In genomic region chr6:17652132-17652531, GRCm38 (mm10) we compare ENCODE assay signal across 23 mouse cellular contexts. TPM values are rescaled to one million over a fixed set of nuclear protein-coding genes. Genes with fewer than 3 reads are reported as not detected.
DNase-seq lines count a peak whose midpoint lies in the region; ATAC-seq and TF ChIP-seq lines count a peak whose summit lies in the region.
"Had no signal": no experiment of that assay in that cellular context is flagged by ENCODE, and none has a peak within 500 bp of the region (broad histone marks: within the 10 kb centered on the region; RNA-seq: fewer than 3 reads in every experiment).

No protein-coding gene starts in this region.

- H3K4me2 ChIP-seq in lung, postnatal 0 days (replicated peaks; ENCODE audit: low read depth, low read length), result no peak overlapping the region
- no peak overlapping the region for H3K4me2 ChIP-seq in stomach, postnatal 0 days (replicated peaks; ENCODE audit: low read depth)
- H3K4me2 ChIP-seq: forebrain, embryonic 13.5 days; hindbrain, embryonic 15.5 days; limb, embryonic 13.5 days; lung, embryonic 14.5 days; neural tube, embryonic 13.5 days had no signal

- no peak for TF ChIP-seq CTCF in lung, postnatal 0 days (IDR thresholded peaks at IDR 0.05)
- TF ChIP-seq CTCF in stomach, postnatal 0 days (IDR thresholded peaks at IDR 0.05; ENCODE audit: low read depth), result no peak

- DNase-seq in kidney, adult 9 months, result peak; percentile 23
- DNase-seq in kidney, postnatal 4 days, result no peak
- peak; percentile 56 for DNase-seq in lung, postnatal 0 days (ENCODE audit: low spot score)
- DNase-seq in lung, postnatal 10 days, result no peak
- no peak for DNase-seq in stomach, postnatal 0 days (ENCODE audit: low spot score)
- no peak for DNase-seq in neural tube, embryonic 10.5 days (ENCODE audit: extremely low spot score, low spot score)
- DNase-seq: adrenal gland, adult 8-10 months; B cell, adult 2 months; cerebellum, adult 2 months; cerebellum, postnatal 36 days; kidney, adult 11 months; kidney, postnatal 14 days; layer of hippocampus, postnatal 36 days; lung, embryonic 14.5 days; midbrain, embryonic 14.5 days; thymus, postnatal 4 days had no signal

- peaks cover 12% of the 10 kb centered on the region; the same call in 1 of the 2 replicates for H3K36me3 ChIP-seq in lung, postnatal 0 days (ENCODE audit: insufficient read depth, low read length)
- peaks cover 11% of the 10 kb centered on the region for H3K36me3 ChIP-seq in stomach, postnatal 0 days (ENCODE audit: control insufficient read depth, insufficient read depth, low read length)

- no peak overlapping the region for H3K9ac ChIP-seq in lung, postnatal 0 days (replicated peaks; ENCODE audit: low read depth)
- H3K9ac ChIP-seq in stomach, postnatal 0 days (ENCODE audit: low read length), result no peak overlapping the region
- H3K9ac ChIP-seq: forebrain, embryonic 13.5 days; hindbrain, embryonic 15.5 days; limb, embryonic 13.5 days; lung, embryonic 14.5 days; neural tube, embryonic 13.5 days had no signal

- H3K9me3 ChIP-seq in lung, postnatal 0 days (ENCODE audit: low read length), result no peaks in the 10 kb centered on the region
- no peaks in the 10 kb centered on the region for H3K9me3 ChIP-seq in stomach, postnatal 0 days (ENCODE audit: control insufficient read depth, low read length)
- H3K9me3 ChIP-seq: forebrain, embryonic 13.5 days; heart, embryonic 10.5 days; hindbrain, embryonic 15.5 days; limb, embryonic 13.5 days; neural tube, embryonic 13.5 days had no signal

- 0 out of 2 replicates have a peak, but pooled peaks have one; percentile 12 for ATAC-seq in lung, postnatal 0 days
- peak; percentile 82 for ATAC-seq in granulocyte monocyte progenitor cell, adult 5-6 weeks (replicated peaks; ENCODE audit: poor library complexity, severe bottlenecking)
- ATAC-seq in megakaryocyte progenitor cell, adult 5-6 weeks (replicated peaks; ENCODE audit: poor library complexity), result peak; percentile 78
- no peak for ATAC-seq in stomach, postnatal 0 days (ENCODE audit: low FRiP score, low TSS enrichment)
- ATAC-seq: forebrain, embryonic 13.5 days had no signal

- H3K4me3 ChIP-seq in lung, postnatal 0 days (ENCODE audit: low read depth, low read length), result no peak overlapping the region
- no peak overlapping the region for H3K4me3 ChIP-seq in stomach, postnatal 0 days (ENCODE audit: low read depth, low read length)
- H3K4me3 ChIP-seq: forebrain, embryonic 13.5 days; heart, embryonic 10.5 days; hindbrain, embryonic 15.5 days; limb, embryonic 13.5 days; neural tube, embryonic 13.5 days had no signal

- H3K4me1 ChIP-seq in lung, postnatal 0 days (ENCODE audit: insufficient read depth, low read depth, low read length), result no peaks in the 10 kb centered on the region
- no peaks in the 10 kb centered on the region for H3K4me1 ChIP-seq in stomach, postnatal 0 days (replicated peaks; ENCODE audit: control insufficient read depth, insufficient read depth)
- H3K4me1 ChIP-seq: forebrain, embryonic 13.5 days; heart, embryonic 10.5 days; hindbrain, embryonic 15.5 days; limb, embryonic 13.5 days; neural tube, embryonic 13.5 days had no signal

- H3K27me3 ChIP-seq in lung, postnatal 0 days (replicated peaks; ENCODE audit: insufficient read depth, low read length), result no peaks in the 10 kb centered on the region
- H3K27me3 ChIP-seq in stomach, postnatal 0 days (ENCODE audit: control insufficient read depth, insufficient read depth, low read length), result no peaks in the 10 kb centered on the region
- H3K27me3 ChIP-seq: forebrain, embryonic 13.5 days; hindbrain, embryonic 15.5 days; limb, embryonic 13.5 days; neural tube, embryonic 13.5 days had no signal

- 59% methylated on average over 2 of the region's 2 CpGs for WGBS in lung, postnatal 0 days
- 83% methylated on average over 2 of the region's 2 CpGs for WGBS in stomach, postnatal 0 days

- H3K27ac ChIP-seq in lung, postnatal 0 days (ENCODE audit: low read length), result no peak overlapping the region
- no peak overlapping the region for H3K27ac ChIP-seq in stomach, postnatal 0 days (replicated peaks)
- H3K27ac ChIP-seq: forebrain, embryonic 13.5 days; heart, embryonic 10.5 days; hindbrain, embryonic 15.5 days; limb, embryonic 13.5 days; neural tube, embryonic 13.5 days had no signal

- 0 out of 2 replicates have a peak, but pooled peaks have one; percentile 35 for TF ChIP-seq EP300 in lung, postnatal 0 days (IDR thresholded peaks at IDR 0.05)
- no peak for TF ChIP-seq EP300 in stomach, postnatal 0 days (optimal IDR thresholded peaks at IDR 0.05)

RNA-seq across cellular contexts. Expression of gene Capza2, which starts 16.1 kb away (rescaled TPM):
- polyA plus RNA-seq in lung, postnatal 0 days (2015; fragmentation: Nextera tagmentation; extraction: Ambion mirVana), result 198 and 202 TPM in 2 replicates
- total RNA-seq in granulocyte monocyte progenitor cell, adult 5-6 weeks (2014; fragmentation: Nextera tagmentation), result 193 and 213 TPM in 2 replicates
- 372 and 413 TPM in 2 replicates for total RNA-seq in granulocyte monocyte progenitor cell, adult 5-6 weeks (2017)
- 277 and 326 TPM in 2 replicates for total RNA-seq in megakaryocyte progenitor cell, adult 5-6 weeks (2015)
- 334 and 345 TPM in 2 replicates for total RNA-seq in megakaryocyte progenitor cell, adult 5-6 weeks (2017)
- polyA plus RNA-seq in stomach, postnatal 0 days (2015; fragmentation: Nextera tagmentation; extraction: Ambion mirVana), result 161 and 167 TPM in 2 replicates

RNA-seq across cellular contexts. Expression of gene St7, which starts 40.6 kb away (rescaled TPM):
- 23.7 and 24.5 TPM in 2 replicates for polyA plus RNA-seq in lung, postnatal 0 days (2015; fragmentation: Nextera tagmentation; extraction: Ambion mirVana)
- total RNA-seq in granulocyte monocyte progenitor cell, adult 5-6 weeks (2014; fragmentation: Nextera tagmentation), result 30.0 and 31.2 TPM in 2 replicates
- total RNA-seq in granulocyte monocyte progenitor cell, adult 5-6 weeks (2017), result 42.6 and 45.5 TPM in 2 replicates
- 32.6 and 46.3 TPM in 2 replicates for total RNA-seq in megakaryocyte progenitor cell, adult 5-6 weeks (2015)
- total RNA-seq in megakaryocyte progenitor cell, adult 5-6 weeks (2017), result 37.4 and 40.3 TPM in 2 replicates
- polyA plus RNA-seq in stomach, postnatal 0 days (2015; fragmentation: Nextera tagmentation; extraction: Ambion mirVana), result 11.8 and 12.5 TPM in 2 replicates

Comparison
In these comparisons a context has a peak if more than half of its experiments do, and no peak if none do; other contexts are left out.
1. DNase-seq: peak in kidney, adult 9 months (single experiment) and lung, postnatal 0 days (single experiment); none in kidney, postnatal 4 days (0 of 2), lung, postnatal 10 days (single experiment), stomach, postnatal 0 days (single experiment) and neural tube, embryonic 10.5 days (single experiment).